Mouse (Mus musculus): ENCODE results near the gene Cul3. TPM values are rescaled to one million over a fixed set of nuclear protein-coding genes. Genes with fewer than 3 reads are reported as not detected.
A peak's percentile ranks its signal among the peaks of the same experiment; 100 is the strongest.

Cul3 gene
- polyA plus RNA-seq, 1 experiment from 2014 or later = 33.5 TPM

DNA sequence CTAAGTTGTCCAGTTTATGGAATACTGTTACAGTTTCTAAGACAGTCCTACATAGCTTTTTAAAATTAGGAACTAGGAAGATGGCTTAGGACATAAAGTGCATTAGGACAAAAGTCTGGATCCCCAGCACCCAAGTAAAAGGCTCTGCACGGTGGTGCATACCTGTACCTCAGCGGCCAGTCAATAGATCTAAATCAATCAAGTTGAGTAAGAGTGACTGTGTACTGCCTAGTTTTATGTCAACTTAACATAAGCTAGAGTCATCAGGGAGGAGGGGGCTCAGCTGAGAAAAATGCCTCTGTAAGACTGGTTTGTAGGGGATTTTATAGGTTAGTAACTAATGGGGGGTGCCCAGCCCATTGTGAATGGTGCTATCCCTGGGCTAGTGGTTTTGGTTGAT, 9.3 kb downstream of the Cul3 start:
- no peaks in the 10 kb centered on the region for H3K9me3 ChIP-seq (ENCODE audit: control insufficient read depth, low read length)
- no peaks in the 10 kb centered on the region for H3K36me3 ChIP-seq (ENCODE audit: control insufficient read depth, insufficient read depth, low read length)
- ATAC-seq (replicated peaks; ENCODE audit: low FRiP score) = peak; percentile 53; the same call in 1 of the 2 replicates
- no peak overlapping the region for H3K27ac ChIP-seq (ENCODE audit: low read depth, low read length)
- no peaks in the 10 kb centered on the region for H3K27me3 ChIP-seq (replicated peaks; ENCODE audit: control insufficient read depth, insufficient read depth, low read length)
- peaks cover 14% of the 10 kb centered on the region for H3K4me1 ChIP-seq (replicated peaks; ENCODE audit: control insufficient read depth, insufficient read depth, low read length)
- no peak overlapping the region for H3K9ac ChIP-seq (ENCODE audit: low read depth, low read length)
- 67% methylated on average over 2 of the region's 2 CpGs for WGBS
- H3K4me3 ChIP-seq (ENCODE audit: low read depth, low read length) = no peak overlapping the region
- H3K4me2 ChIP-seq = no peak overlapping the region
- DNase-seq (ENCODE audit: low spot score) = no peak

DNA sequence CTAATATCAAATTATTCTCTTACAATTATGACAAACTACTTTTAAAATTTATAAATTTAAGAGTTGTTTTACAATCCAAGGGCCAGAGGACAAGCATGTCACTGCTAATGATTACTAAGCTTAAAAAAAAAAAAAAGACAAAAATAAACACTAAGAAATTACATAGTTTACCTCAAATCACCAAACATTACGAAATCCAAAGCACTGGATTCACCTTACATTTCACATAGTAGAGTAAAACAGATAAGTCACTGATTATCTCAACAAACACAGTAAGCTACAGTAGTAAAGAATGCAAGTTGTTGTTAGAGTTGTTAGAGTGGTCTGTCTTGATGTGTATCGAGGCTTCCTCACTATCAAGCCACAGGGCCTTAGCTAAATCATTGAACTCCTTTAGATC, 14.5 kb downstream of the Cul3 start:
- DNase-seq (ENCODE audit: low spot score) = no peak
- 77% methylated on average over 2 of the region's 2 CpGs for WGBS
- Histone ChIP-seq H3K4me1 (replicated peaks; ENCODE audit: control insufficient read depth, insufficient read depth, low read length) (peaks cover 4% of the 10 kb centered on the region; the same call in 1 of the 2 replicates), H3K36me3 (ENCODE audit: control insufficient read depth, insufficient read depth, low read length) (no peaks in the 10 kb centered on the region; the same call in 1 of the 2 replicates), H3K27me3 (replicated peaks; ENCODE audit: control insufficient read depth, insufficient read depth, low read length) (no peaks in the 10 kb centered on the region), H3K4me3 (ENCODE audit: low read depth, low read length) (no peak overlapping the region), H3K9me3 (ENCODE audit: control insufficient read depth, low read length) (no peaks in the 10 kb centered on the region), H3K27ac (ENCODE audit: low read depth, low read length) (no peak overlapping the region), H3K9ac (ENCODE audit: low read depth, low read length) (no peak overlapping the region), H3K4me2 (no peak overlapping the region)
- ATAC-seq (replicated peaks; ENCODE audit: low FRiP score) = no peak

DNA sequence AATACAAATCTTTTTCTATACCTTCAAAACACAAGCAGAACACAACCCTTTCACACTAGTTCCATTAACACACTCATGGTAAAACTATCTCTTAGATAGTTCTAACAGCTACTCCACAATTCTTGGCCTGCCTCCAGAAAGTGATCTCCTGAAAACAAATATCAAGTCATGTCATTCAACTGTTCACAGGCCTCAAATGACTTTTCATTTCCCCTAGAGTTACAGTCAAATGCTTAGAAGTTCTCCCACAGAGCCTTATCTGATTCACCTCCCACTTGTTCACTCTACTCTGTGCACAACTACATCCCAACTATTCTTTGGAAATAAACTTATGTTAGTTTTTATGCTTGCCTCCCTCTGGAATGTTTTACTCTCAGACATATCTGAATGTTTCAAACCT, 15.9 kb downstream of the Cul3 start:
- no peak for ATAC-seq (replicated peaks; ENCODE audit: low FRiP score)
- no peak overlapping the region for H3K9ac ChIP-seq (ENCODE audit: low read depth, low read length)
- H3K4me2 ChIP-seq = no peak overlapping the region
- peaks cover 4% of the 10 kb centered on the region; the same call in 1 of the 2 replicates for H3K4me1 ChIP-seq (replicated peaks; ENCODE audit: control insufficient read depth, insufficient read depth, low read length)
- DNase-seq (ENCODE audit: low spot score) = no peak
- H3K36me3 ChIP-seq (ENCODE audit: control insufficient read depth, insufficient read depth, low read length) = no peaks in the 10 kb centered on the region; the same call in 1 of the 2 replicates
- H3K9me3 ChIP-seq (ENCODE audit: control insufficient read depth, low read length) = no peaks in the 10 kb centered on the region
- H3K4me3 ChIP-seq (ENCODE audit: low read depth, low read length) = no peak overlapping the region
- H3K27ac ChIP-seq (ENCODE audit: low read depth, low read length) = no peak overlapping the region
- H3K27me3 ChIP-seq (replicated peaks; ENCODE audit: control insufficient read depth, insufficient read depth, low read length) = no peaks in the 10 kb centered on the region

DNA sequence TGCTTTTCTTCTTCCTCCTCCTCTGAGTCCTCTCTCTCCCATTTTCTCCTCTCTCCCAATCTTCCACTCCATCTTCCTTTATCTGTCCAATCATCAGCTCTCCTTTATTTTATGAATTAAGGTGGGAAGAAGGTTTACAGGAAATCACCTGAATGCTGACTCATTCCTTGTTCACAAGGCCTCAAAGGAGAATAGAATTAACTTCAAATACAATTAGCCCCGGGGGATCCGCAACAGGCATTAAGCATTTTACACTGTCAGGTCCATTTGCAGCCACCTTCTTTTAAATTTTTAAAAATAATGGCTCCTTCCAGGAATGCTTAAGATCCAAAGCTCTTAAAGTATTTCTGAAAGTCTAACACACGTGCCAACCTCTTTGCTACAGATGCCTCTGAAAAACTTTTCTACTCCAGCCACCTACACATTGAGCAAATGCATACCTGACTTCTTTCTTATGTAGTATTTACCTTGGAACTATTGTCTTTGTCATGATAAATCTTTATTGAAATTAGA, 24.7 kb downstream of the Cul3 start:
- H3K4me3 ChIP-seq (ENCODE audit: low read depth, low read length) = no peak overlapping the region
- H3K27ac ChIP-seq (ENCODE audit: low read depth, low read length) = no peak overlapping the region
- DNase-seq (ENCODE audit: low spot score) (no peak), ATAC-seq (replicated peaks; ENCODE audit: low FRiP score) (no peak)
- H3K4me1 ChIP-seq (replicated peaks; ENCODE audit: control insufficient read depth, insufficient read depth, low read length) = no peaks in the 10 kb centered on the region
- H3K27me3 ChIP-seq (replicated peaks; ENCODE audit: control insufficient read depth, insufficient read depth, low read length) = no peaks in the 10 kb centered on the region
- H3K9ac ChIP-seq (ENCODE audit: low read depth, low read length) = no peak overlapping the region
- H3K9me3 ChIP-seq (ENCODE audit: control insufficient read depth, low read length) = no peaks in the 10 kb centered on the region
- H3K4me2 ChIP-seq = no peak overlapping the region
- whole genome bisulfite sequencing = 91% methylated on average over 3 of the region's 3 CpGs
- H3K36me3 ChIP-seq (ENCODE audit: control insufficient read depth, insufficient read depth, low read length) = no peaks in the 10 kb centered on the region; the same call in 1 of the 2 replicates

DNA sequence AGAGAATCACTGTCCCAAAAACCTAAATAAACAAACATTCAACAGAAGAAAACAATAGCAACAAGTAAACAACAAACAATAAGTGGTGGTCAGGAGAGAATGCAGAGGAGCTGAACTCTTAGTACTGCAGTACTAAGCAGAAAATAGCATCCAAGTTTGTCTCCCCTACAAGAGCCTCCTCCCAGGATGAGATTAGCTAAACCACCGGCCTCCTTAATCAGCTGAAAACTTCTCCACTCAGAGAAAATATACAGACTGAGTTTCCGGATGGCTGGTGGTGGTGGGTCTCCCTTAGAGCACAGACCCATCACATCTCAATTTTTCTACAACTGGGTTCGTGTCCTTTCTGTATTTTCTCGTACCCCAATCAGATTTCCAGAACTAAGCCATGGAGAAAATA, 47.0 kb downstream of the Cul3 start:
- no peak overlapping the region for H3K27ac ChIP-seq (ENCODE audit: low read depth, low read length)
- no peak overlapping the region for H3K9ac ChIP-seq (ENCODE audit: low read depth, low read length)
- H3K4me1 ChIP-seq (replicated peaks; ENCODE audit: control insufficient read depth, insufficient read depth, low read length) = peaks cover 14% of the 10 kb centered on the region
- DNase-seq (ENCODE audit: low spot score) = no peak
- H3K27me3 ChIP-seq (replicated peaks; ENCODE audit: control insufficient read depth, insufficient read depth, low read length) = no peaks in the 10 kb centered on the region
- H3K9me3 ChIP-seq (ENCODE audit: control insufficient read depth, low read length) = no peaks in the 10 kb centered on the region
- peak overlapping the region; percentile 9; the same call in 1 of the 2 replicates for H3K4me2 ChIP-seq
- H3K4me3 ChIP-seq (ENCODE audit: low read depth, low read length) = no peak overlapping the region
- H3K36me3 ChIP-seq (ENCODE audit: control insufficient read depth, insufficient read depth, low read length) = no peaks in the 10 kb centered on the region
- WGBS = 43% methylated on average over 4 of the region's 4 CpGs
- ATAC-seq (replicated peaks; ENCODE audit: low FRiP score) = peak; percentile 67

DNA sequence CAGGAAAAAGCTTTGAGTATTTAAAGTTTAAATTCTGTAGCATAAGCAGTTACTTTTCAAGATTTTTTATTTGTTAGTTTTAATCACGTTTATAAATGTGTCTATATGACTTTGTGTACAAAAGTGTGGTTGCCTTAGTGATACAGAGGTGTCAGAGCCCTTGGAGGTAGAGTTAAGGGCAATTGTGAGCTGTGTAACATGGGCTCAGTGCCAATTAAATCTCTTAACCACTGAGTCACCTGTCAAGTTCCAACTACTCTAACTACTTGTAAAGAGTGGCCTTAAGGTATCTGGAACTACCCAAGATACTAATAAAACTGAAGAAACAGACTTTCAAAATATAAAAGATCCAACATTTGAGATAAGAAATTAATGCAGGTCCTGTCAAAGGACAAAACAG, 61.5 kb downstream of the Cul3 start:
- Histone ChIP-seq H3K9me3 (ENCODE audit: control insufficient read depth, low read length) (no peaks in the 10 kb centered on the region), H3K27ac (ENCODE audit: low read depth, low read length) (no peak overlapping the region), H3K36me3 (ENCODE audit: control insufficient read depth, insufficient read depth, low read length) (peaks cover 13% of the 10 kb centered on the region; the same call in 1 of the 2 replicates), H3K27me3 (replicated peaks; ENCODE audit: control insufficient read depth, insufficient read depth, low read length) (no peaks in the 10 kb centered on the region), H3K4me3 (ENCODE audit: low read depth, low read length) (no peak overlapping the region), H3K9ac (ENCODE audit: low read depth, low read length) (no peak overlapping the region), H3K4me2 (no peak overlapping the region), H3K4me1 (replicated peaks; ENCODE audit: control insufficient read depth, insufficient read depth, low read length) (no peaks in the 10 kb centered on the region)
- WGBS = 80% methylated on average over 1 of the region's 1 CpGs
- DNase-seq (ENCODE audit: low spot score) = no peak
- no peak for ATAC-seq (replicated peaks; ENCODE audit: low FRiP score)

DNA sequence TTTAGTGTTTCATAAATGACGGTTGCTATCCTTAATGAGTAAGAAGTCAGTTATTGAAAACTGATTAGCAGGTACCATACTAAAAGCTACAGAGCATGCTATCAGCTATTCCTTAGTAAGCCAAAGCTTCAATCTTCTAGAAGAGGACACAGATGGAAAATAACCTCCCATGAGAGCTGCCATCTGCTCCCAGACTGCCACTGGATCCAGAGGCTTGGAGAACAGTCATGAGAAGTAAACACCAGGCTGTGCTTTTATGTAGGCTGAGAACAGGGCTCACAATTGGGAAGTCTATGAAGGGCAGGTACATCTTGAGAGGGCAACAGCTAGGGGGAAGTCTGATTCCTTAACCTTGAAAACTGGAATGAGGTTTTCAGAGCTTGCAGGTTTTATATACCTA, 79.8 kb downstream of the Cul3 start:
- Histone ChIP-seq H3K27me3 (replicated peaks; ENCODE audit: control insufficient read depth, insufficient read depth, low read length) (no peaks in the 10 kb centered on the region), H3K9me3 (ENCODE audit: control insufficient read depth, low read length) (no peaks in the 10 kb centered on the region), H3K27ac (ENCODE audit: low read depth, low read length) (no peak overlapping the region), H3K4me3 (ENCODE audit: low read depth, low read length) (no peak overlapping the region), H3K4me2 (no peak overlapping the region), H3K4me1 (replicated peaks; ENCODE audit: control insufficient read depth, insufficient read depth, low read length) (no peaks in the 10 kb centered on the region), H3K36me3 (ENCODE audit: control insufficient read depth, insufficient read depth, low read length) (no peaks in the 10 kb centered on the region), H3K9ac (ENCODE audit: low read depth, low read length) (no peak overlapping the region)
- DNase-seq (ENCODE audit: low spot score) (no peak), ATAC-seq (replicated peaks; ENCODE audit: low FRiP score) (no peak)
- WGBS = 78% methylated on average over 1 of the region's 1 CpGs

DNA sequence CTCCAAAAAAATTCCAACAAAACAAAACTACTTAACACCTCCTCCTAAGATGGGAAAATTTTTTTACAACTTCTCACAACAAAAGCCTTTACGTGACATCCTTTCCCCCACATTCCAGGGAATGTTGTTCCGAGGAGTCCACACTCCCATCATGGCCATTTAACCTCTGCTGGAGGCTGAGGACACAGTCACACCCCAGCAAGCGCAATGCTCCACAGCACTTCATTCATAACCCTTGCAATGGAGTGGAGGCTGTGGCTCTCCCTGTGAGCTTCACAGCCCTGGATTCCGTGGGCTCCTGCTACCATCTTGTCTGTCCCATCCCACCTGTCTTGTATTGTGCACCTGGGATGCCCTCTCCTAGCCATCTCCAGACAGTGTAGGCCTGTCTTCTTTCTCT, 81.6 kb downstream of the Cul3 start:
- WGBS = 81% methylated on average over 4 of the region's 4 CpGs
- no peak overlapping the region for H3K9ac ChIP-seq (ENCODE audit: low read depth, low read length)
- no peak for DNase-seq (ENCODE audit: low spot score)
- no peak for ATAC-seq (replicated peaks; ENCODE audit: low FRiP score)
- no peaks in the 10 kb centered on the region for H3K9me3 ChIP-seq (ENCODE audit: control insufficient read depth, low read length)
- no peak overlapping the region for H3K27ac ChIP-seq (ENCODE audit: low read depth, low read length)
- no peaks in the 10 kb centered on the region for H3K27me3 ChIP-seq (replicated peaks; ENCODE audit: control insufficient read depth, insufficient read depth, low read length)
- no peaks in the 10 kb centered on the region for H3K36me3 ChIP-seq (ENCODE audit: control insufficient read depth, insufficient read depth, low read length)
- no peak overlapping the region for H3K4me3 ChIP-seq (ENCODE audit: low read depth, low read length)
- no peaks in the 10 kb centered on the region for H3K4me1 ChIP-seq (replicated peaks; ENCODE audit: control insufficient read depth, insufficient read depth, low read length)
- no peak overlapping the region for H3K4me2 ChIP-seq

DNA sequence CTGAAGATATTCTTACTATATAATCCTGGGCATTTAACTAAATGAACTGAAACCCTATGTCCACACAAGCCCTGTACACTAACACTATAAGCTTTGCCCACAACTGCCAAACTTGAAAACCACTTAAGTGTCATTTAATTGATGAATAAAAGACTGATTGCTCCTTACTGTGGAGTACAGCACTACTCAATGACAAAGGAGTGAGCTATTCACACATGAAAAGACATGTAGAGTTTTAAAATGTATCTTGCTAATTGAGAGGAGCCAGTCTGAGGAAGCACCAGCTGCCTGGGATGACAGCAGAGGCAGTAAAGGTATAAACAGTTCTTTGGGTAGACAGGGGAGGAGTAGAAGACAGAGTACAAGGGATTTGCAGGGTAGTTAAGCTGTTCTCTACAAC, 87.0 kb downstream of the Cul3 start:
- Histone ChIP-seq H3K4me1 (replicated peaks; ENCODE audit: control insufficient read depth, insufficient read depth, low read length) (no peaks in the 10 kb centered on the region), H3K36me3 (ENCODE audit: control insufficient read depth, insufficient read depth, low read length) (no peaks in the 10 kb centered on the region), H3K4me3 (ENCODE audit: low read depth, low read length) (no peak overlapping the region), H3K9ac (ENCODE audit: low read depth, low read length) (no peak overlapping the region), H3K27me3 (replicated peaks; ENCODE audit: control insufficient read depth, insufficient read depth, low read length) (no peaks in the 10 kb centered on the region), H3K9me3 (ENCODE audit: control insufficient read depth, low read length) (no peaks in the 10 kb centered on the region), H3K27ac (ENCODE audit: low read depth, low read length) (no peak overlapping the region), H3K4me2 (no peak overlapping the region)
- ATAC-seq (replicated peaks; ENCODE audit: low FRiP score) (no peak), DNase-seq (ENCODE audit: low spot score) (no peak)
